Mouse (Mus musculus): Measurements from ENCODE around the gene Ube2ql1. TPM values are rescaled to one million over a fixed set of nuclear protein-coding genes. Genes with fewer than 3 reads are reported as not detected.

Ube2ql1 gene
- polyA plus RNA-seq, 1 experiment from 2014 or later: 0.77 TPM

GRCm38 (mm10) chr13:69672565-69672964 lies 67.1 kb downstream of the Ube2ql1 start:
- Histone ChIP-seq H3K9me3 (replicated peaks) (no peaks in the 10 kb centered on the region), H3K4me2 (replicated peaks) (no peak overlapping the region), H3K27me3 (no peaks in the 10 kb centered on the region), H3K9ac (no peak overlapping the region), H3K27ac (replicated peaks) (no peak overlapping the region), H3K4me1 (no peaks in the 10 kb centered on the region), H3K4me3 (replicated peaks) (no peak overlapping the region), H3K36me3 (no peaks in the 10 kb centered on the region)
- ATAC-seq (ENCODE audit: insufficient number of reproducible peaks, low FRiP score, low TSS enrichment, low read depth): peak; percentile 54; the same call in 1 of the 2 replicates
- WGBS: 88% methylated on average over 10 of the region's 10 CpGs

GRCm38 (mm10) chr13:69672121-69672520 lies 67.6 kb downstream of the Ube2ql1 start:
- Histone ChIP-seq H3K4me2 (replicated peaks) (no peak overlapping the region), H3K27ac (replicated peaks) (no peak overlapping the region), H3K4me3 (replicated peaks) (no peak overlapping the region), H3K4me1 (no peaks in the 10 kb centered on the region), H3K9me3 (replicated peaks) (no peaks in the 10 kb centered on the region), H3K9ac (no peak overlapping the region), H3K27me3 (no peaks in the 10 kb centered on the region), H3K36me3 (no peaks in the 10 kb centered on the region)
- no peak for ATAC-seq (ENCODE audit: insufficient number of reproducible peaks, low FRiP score, low TSS enrichment, low read depth)
- WGBS: 86% methylated on average over 5 of the region's 5 CpGs

GRCm38 (mm10) chr13:69654508-69654907 lies 85.2 kb downstream of the Ube2ql1 start:
- Histone ChIP-seq H3K9ac (no peak overlapping the region), H3K4me3 (replicated peaks) (no peak overlapping the region), H3K27ac (replicated peaks) (no peak overlapping the region), H3K4me1 (no peaks in the 10 kb centered on the region), H3K27me3 (no peaks in the 10 kb centered on the region), H3K4me2 (replicated peaks) (no peak overlapping the region), H3K36me3 (no peaks in the 10 kb centered on the region), H3K9me3 (replicated peaks) (no peaks in the 10 kb centered on the region)
- WGBS: 59% methylated on average over 3 of the region's 3 CpGs
- no peak for ATAC-seq (ENCODE audit: insufficient number of reproducible peaks, low FRiP score, low TSS enrichment, low read depth)

Other genes starting within 250 kb of the Ube2ql1 start
- gene Nsun2, start 206.1 kb downstream of the Ube2ql1 start, polyA plus RNA-seq (2015; fragmentation: Nextera tagmentation; extraction: Ambion mirVana): 116 and 119 TPM in 2 replicates
- 6.0 and 6.1 TPM in 2 replicates for gene Tent4a, start 205.3 kb downstream of the Ube2ql1 start, polyA plus RNA-seq (2015; fragmentation: Nextera tagmentation; extraction: Ambion mirVana)
- gene Srd5a1, start 128.4 kb downstream of the Ube2ql1 start, polyA plus RNA-seq (2015; fragmentation: Nextera tagmentation; extraction: Ambion mirVana): 33.0 and 35.1 TPM in 2 replicates
- gene Med10, start 62.5 kb upstream of the Ube2ql1 start, polyA plus RNA-seq (2015; fragmentation: Nextera tagmentation; extraction: Ambion mirVana): 126 and 129 TPM in 2 replicates

Measured in embryonic facial prominence, embryonic 15.5 days (tissue).